Mouse (Mus musculus) testis, postnatal 10 days (tissue): ENCODE measurements around the gene Ciao2b.
"Not testable (repeated sequence)": the region's sequence is repeated elsewhere in the genome, so short reads cannot be mapped to it uniquely, and the experiment has no call there.

Source experiments
- DNase-seq: peaks from one replicate; pipeline ENCODE4 v3.0.0; 2021; ENCODE audit warnings: low spot score

The Ciao2b gene

DNA sequence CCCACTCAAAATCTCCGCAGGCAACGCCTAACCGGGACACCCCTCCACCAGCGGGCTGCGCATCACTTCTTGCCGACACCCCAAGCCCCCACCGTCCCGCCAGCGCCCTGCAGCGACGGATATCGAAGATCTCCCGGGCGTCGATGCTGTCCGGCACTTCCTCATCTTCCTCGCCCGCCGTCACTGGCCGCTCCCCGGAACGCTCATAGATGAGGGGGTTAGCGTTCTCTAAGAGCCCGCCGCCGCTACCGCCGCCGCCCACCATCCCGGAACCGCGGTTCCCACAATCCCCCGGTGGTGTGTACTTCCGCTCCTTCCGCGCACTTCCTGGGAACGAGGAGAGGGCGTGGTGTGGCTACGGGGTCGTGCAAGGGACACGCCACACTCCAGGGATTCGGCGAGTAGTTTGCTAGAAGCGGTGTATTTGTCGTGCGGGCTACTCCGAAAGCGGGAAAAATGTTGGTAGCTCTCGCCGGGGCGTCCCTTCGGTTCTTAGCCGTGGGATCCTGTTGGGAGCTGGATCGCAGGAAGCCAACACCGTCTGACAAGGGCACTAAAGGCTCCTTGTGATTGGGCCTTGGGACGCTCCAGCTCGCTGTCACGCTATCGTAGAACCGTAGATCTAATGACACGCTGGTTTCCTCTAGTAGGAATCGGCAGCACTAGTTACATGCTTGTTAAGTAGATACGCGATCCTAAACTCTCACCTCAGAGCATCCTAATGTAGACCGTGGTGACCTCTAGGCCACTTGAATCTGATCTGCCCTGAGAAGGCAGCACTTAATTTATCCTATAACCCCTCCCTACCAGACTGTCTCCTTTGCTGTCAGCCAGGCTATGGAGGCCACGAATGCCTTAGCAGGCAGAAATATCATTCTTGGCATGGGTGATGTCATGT lies at the start of gene Ciao2b:
Gene Ciao2b (minus strand): TSS at position 540 of the 898 bp plus-strand sequence.
- DNase-seq: peak; percentile 89

- no peak for DNase-seq
Measured at GRCm38 (mm10) chr8:104688433-104688832, 46.7 kb upstream of the Ciao2b start.

GRCm38 (mm10) chr8:104655614-104656013 lies 13.8 kb upstream of the Ciao2b start:
- no peak for DNase-seq

DNA sequence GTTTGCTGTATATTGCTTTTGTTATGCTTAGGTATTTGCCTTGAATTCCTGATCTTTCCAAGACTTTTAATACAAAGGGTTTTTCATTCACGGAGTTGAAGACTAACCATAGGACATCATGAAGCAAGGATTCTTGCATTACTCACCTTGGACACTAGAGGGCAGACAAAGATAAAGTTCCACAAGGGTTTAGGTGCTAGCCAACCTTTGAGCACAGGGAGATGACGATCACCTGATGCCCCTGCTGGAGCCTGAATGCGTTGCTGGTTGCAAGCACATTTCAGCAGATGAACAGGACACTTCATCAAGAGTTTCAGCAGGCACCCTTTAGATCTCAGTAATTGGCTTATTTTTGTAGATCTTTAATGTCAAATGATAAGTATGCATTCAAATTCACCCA lies 13.2 kb upstream of the Ciao2b start:
- peak; percentile 70 for DNase-seq

DNA sequence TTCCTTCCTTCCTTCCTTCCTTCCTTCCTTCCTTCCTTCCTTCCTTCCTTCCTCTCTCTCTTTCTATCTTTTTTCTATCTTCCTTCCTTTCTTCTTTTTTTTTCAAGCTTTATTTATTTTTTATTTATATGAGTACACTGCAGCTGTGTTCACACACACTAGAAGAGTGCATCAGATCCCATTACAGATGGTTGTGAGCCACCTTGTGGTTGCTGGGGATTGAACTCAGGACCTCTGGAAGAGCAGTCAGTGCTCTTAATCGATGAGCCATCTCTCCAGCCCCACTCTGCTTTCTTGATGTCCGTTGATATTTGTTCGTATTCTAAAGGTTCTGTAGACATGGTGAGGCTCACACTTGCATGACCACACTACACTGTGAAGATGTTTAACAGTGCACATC lies 2.4 kb upstream of the Ciao2b start:
- DNase-seq: not testable (repeated sequence)

DNA sequence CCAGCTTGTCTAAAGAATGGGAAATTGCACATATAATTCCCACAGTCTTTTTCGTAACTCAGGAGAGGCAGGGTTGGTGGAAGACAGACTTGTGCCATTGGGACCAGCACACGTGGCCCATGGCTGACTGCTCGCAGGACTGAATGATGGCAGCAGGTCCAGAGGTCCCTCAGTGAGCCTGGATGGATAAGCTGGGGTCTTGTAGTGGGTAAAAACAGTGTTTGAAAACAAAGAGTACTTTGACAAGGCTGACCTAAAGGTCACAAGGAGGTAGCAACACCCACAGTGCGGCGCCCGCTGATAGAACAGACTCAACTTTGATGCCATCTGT lies 524 bp upstream of the Ciao2b start:
- DNase-seq: no peak

GRCm38 (mm10) chr8:104640831-104641370 lies 864 bp downstream of the Ciao2b start:
- peak; percentile 38 for DNase-seq

- peak; percentile 29 for DNase-seq
Measured at GRCm38 (mm10) chr8:104640241-104640640, 1.5 kb downstream of the Ciao2b start.

DNA sequence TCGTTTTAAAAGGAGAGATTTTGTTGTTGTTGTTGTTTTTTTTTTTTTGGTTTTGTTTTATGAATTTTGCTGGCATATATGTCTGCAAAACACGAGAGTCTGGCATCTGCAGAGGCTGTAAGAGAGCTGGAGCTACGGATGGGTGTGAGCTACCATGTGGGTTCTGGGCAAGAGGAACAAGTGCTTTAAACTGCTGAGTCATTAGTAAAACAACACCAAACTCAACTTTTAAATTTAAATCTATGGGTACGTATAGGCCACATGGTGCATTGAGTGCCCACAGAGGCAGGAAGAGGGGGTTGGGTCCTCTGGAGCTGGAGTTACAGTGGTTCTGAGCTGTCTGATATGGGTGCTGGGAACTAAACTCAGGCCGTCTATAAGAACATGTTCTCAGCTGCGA lies 3.8 kb downstream of the Ciao2b start:
- DNase-seq: peak; percentile 25

DNA sequence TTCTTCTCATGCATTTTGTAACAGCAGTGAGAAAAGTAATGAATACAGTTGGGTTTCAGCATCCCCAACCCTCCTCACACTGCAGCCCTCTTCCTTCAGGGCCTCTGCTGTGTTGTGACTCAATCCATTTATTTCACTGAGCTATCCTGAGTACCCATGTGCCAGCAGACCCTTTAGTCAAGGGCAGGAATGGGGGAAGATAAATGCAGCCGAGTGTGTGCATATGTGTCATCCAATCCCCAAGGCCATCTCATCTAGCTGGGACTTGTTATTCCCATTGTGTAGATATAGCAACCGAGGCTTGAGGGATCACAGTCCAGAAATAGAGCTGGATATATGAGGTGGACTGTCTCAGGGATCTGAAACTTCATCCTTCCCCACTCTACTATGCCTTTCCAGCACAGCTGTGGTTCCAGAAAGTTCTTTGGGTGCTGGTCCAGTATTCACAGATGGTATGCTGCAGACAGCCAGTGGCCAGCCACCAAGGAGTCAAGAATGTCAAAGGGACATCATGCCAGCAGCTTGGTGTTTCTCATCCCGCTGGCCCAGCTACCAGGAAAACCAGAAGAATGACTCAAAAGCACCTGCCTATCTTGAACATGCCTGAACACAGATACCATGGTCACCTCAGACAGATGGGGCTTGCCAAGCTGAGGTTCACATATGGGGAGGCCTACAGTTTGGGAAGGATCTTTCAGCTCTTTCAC lies 6.6 kb downstream of the Ciao2b start:
- peak; percentile 29 for DNase-seq

DNA sequence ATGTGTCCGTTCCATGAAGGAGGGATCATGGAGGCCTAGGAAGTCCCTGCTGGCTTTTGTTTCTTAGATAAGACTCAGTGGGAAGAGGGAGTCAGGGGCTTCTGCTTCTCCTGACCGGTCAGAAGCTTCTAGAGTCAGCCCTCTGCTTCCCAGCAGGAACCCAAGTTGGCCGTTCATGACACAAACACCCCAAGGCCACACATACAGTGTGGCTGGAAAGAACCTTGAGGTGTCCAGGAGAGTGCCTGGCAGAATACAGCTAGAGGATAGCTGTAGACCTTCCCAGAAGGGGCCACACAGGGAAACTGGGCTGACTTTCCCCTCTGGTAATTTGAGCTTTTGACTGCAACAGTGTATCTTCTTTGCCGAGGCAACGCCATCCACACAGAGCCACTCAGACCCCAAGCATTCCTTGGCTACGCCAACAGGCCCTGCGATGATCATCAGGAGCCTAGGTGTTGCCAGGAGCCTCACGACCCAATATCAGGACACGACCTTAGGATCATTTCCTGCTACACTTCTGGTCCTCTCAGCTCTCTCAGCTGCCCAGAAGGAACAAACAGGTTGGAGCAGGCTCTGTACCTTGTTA lies 8.5 kb downstream of the Ciao2b start:
- peak; percentile 40 for DNase-seq

DNA sequence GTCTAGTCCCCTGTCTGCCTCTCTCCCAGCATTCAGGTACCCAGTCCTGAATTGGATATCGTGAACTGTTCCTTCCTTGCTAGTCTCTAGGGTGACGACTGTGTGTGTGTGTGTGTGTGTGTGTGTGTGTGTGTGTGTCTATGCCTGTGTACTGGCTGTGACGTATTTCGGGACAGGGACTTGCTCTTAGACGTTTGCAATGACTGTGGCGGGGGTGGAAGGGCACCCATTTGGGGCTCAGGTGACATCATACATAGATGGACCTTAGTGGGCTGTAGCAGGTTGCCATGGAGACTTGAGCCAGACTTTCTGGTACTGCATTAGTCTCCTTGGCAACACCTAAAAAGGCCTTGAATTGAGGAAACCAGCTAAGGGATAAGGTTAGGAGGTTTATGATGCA lies 9.3 kb downstream of the Ciao2b start:
- peak; percentile 34 for DNase-seq

DNA sequence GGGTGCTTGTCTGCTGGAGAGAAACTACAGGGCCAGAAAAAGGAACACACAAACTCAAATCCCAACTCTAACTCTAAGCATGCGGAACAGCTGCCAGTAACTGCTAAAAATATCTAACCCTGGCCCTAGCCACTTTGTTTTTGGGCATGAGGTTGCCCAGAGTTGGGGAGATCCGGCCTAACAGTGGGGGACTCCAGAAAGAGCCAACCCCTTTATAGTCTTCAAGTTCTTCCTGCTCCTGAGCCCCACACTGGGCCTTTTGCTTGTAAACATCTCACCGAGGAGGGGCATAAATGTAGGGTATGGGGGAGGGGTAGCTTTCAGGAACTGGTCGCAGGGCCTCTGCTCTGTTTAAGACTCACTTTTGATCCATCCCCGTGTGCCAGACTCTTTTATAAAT lies 9.8 kb downstream of the Ciao2b start:
- DNase-seq: peak; percentile 35

DNA sequence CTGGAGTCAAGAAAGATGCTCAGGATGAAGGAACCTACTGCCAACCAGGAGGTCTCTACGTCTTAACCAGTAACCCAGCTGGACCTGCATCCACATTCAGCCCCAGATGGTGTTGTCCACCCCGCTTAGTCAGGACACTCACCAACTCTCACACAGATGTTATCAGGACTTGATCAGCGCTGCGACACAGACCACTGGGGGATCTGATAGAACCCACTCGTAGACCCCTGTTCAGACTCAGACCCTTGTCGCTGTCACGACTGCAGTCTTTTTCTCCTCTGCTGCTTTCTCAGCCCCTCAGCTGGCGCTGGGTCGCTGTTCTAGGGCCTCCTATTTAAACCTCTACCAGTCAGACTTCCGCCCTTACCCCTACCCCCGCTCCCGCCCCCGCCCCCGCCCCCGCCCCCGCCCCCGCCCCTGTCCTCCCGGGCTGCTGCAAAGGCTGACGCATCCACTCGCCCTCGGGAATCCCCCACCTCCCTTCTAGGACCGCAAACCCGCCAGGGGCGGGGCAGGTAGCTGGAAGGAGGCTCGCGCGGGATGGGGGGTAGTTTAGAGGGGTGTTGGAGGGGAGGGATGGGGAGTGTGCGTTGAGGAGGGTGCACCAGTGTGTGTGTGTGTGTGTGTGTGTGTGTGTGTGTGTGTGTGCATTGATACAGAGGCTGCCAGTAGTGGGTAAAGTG lies 10.6 kb downstream of the Ciao2b start, which contains the start of gene Rrad:
Gene Rrad (minus strand): TSS at position 347 of the 683 bp plus-strand sequence.
- peak; percentile 58 for DNase-seq

DNA sequence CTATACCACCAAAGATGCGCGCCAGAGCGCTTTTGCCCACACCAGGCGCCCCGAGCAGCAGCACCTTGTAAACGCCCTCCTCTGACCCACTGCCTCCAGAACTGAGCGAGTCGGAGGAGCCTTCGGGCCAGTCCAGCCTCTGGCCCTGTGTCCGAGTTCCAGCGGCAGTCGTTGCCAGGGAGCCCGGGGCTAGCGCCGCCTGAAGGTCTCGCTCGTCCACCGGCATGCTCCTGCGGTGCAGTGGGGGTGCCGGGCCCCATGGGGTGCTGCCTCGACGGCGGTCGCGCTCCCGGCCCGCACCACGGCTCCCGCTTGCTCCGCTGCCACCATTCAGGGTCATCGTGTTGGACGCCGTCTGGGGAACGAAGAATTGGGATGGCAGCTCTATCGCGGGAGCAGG lies 11.2 kb downstream of the Ciao2b start:
- peak; percentile 55 for DNase-seq

- no peak for DNase-seq
Measured at GRCm38 (mm10) chr8:104630111-104630479, 11.7 kb downstream of the Ciao2b start.

- DNase-seq: peak; percentile 50
Measured at GRCm38 (mm10) chr8:104629306-104630110, 12.3 kb downstream of the Ciao2b start.

DNA sequence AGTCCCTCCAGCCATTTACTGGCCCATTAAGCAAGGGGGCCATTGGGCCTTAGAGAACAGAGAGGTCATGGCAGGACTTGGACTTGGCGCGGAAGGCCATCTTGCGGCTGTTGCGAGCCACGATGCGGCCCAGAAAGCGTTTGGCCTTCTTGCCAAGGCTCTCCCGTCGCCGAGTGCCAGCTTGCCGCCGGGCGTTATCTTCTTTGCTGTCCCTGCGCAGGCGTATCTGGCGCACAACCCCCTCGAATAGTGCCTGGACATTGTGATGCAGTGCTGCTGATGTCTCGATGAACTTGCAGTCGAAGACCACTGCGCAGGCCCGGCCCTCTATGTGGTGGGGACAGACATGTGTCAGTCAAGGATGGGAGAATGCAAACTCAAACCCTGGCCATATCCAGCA lies 13.4 kb downstream of the Ciao2b start:
- DNase-seq: peak; percentile 37

- DNase-seq: peak; percentile 19
Measured at GRCm38 (mm10) chr8:104627065-104627740, 14.6 kb downstream of the Ciao2b start.

DNA sequence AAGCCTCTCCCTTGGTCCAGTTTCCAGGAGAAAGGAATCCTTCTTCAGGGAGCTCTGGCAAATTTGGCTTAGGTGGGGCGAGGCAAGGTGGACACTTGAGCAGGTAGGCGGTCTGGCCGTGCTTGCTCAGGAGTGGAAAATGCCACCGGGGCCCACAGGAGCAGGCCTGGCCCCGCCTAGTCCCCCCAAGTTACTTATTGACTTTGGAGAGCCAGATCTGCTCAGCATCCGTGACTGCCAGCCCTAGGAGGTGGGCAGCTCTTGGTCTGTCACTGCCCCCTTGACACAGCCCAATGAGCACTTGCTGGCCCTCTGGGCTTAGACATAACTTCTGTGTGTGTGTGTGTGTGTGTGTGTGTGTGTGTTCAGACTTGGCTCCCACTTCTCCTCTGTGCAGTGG lies 17.6 kb downstream of the Ciao2b start, which contains the start of gene Cdh16:
Gene Cdh16 (minus strand): TSS at position 236 of the 400 bp plus-strand sequence.
- no peak for DNase-seq
